Mouse (Mus musculus) liver, postnatal 0 days (tissue): ENCODE measurements around the gene Gpr39.

ENCODE experiments used
- CTCF ChIP-seq: sonication (generic); IDR thresholded peaks from 2 replicates; pipeline ENCODE4 v1.5.1; 2016; ENCODE audit warnings: antibody characterized with exemption, low read depth
- EP300 ChIP-seq: IDR thresholded peaks from 2 replicates; pipeline ENCODE4 v1.6.1; 2016; ENCODE audit warnings: antibody characterized with exemption, low read depth, mild to moderate bottlenecking

DNA sequence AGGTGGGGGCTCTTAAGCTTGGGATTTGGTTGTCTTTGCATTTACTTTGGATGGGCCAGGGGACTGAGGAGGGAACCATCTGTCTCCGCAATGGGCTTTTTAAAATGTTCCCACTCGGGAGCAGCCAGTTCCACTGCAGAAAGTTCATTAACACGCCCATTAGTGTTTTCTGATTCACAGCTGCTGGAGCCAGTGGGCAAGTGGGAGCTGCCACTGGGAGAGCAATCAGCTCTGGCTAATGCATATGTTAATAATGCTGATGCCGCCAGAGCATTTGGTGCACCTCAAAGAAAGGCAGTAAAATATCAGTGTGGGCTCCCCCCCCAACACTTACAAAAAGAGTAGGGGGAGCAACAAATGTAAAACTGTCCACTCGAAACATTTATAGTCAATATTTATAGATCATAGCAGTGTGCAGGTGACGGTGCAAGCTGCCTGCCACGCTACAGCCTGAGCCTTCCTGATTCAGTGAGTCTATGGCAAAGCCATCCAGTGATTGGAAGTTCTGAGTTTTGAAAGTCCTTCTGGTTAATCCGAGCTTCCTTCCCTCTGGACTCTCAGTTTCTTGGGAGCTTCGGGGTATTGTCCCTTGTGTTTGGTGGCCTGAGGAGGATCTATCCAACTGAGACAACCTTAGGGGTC is 136.5 kb downstream of the Gpr39 start:
- TF ChIP-seq EP300 (no peak), CTCF (no peak)
